Mouse (Mus musculus): Measurements from ENCODE around the gene Emid1.
A peak's percentile ranks its signal among the peaks of the same experiment; 100 is the strongest.
"Not testable (repeated sequence)": the region's sequence is repeated elsewhere in the genome, so short reads cannot be mapped to it uniquely, and the experiment has no call there.

The Emid1 gene

GRCm38 (mm10) chr11:5103986-5104509 lies 48.0 kb downstream of the Emid1 start:
- no peak for DNase-seq (ENCODE audit: low spot score)

- DNase-seq (ENCODE audit: low spot score) = no peak
Observed at GRCm38 (mm10) chr11:5102384-5102783, 49.7 kb downstream of the Emid1 start.

- no peak for DNase-seq (ENCODE audit: low spot score)
Observed at GRCm38 (mm10) chr11:5101641-5102040, 50.4 kb downstream of the Emid1 start.

DNA sequence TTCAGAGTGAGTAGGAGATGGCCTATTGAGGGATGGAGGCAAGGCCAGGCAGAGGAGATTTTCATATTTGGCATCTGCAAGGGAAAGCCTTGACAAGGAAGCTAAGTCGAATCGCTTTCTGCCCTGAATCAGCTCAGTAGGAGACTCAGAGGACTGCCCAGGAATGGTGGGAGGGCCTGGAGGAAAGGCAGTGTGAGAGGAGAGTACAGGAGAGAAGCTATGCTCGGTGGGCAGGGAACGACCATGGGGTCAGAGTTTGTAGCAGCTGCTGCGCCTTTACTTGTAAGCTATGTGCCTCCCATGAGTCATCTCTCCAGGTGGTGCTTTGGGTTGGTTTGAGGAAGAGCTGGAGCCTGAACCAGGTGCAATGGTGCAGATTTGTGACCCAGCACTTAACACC lies 51.3 kb downstream of the Emid1 start:
- no peak for DNase-seq (ENCODE audit: low spot score)

DNA sequence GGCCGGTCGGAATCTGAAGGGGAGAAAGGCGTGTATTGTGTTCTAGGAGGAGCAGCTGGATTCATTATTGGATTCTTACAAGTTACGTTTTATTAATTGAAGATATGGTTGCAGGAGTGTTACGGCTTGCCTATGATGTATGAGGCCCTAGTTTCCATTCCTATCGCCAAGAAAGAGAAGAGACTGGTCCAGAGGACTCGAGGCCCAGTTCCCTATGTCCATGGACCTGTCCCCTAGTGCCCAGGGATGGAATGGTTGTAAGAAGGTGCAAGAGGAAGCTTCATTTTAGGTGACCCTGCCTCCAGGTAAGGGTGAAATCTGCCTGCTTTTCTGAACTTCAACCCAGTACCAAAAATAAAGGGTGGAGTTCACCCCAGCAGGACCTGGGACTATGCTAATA lies 51.8 kb downstream of the Emid1 start:
- no peak for DNase-seq (ENCODE audit: low spot score)

DNA sequence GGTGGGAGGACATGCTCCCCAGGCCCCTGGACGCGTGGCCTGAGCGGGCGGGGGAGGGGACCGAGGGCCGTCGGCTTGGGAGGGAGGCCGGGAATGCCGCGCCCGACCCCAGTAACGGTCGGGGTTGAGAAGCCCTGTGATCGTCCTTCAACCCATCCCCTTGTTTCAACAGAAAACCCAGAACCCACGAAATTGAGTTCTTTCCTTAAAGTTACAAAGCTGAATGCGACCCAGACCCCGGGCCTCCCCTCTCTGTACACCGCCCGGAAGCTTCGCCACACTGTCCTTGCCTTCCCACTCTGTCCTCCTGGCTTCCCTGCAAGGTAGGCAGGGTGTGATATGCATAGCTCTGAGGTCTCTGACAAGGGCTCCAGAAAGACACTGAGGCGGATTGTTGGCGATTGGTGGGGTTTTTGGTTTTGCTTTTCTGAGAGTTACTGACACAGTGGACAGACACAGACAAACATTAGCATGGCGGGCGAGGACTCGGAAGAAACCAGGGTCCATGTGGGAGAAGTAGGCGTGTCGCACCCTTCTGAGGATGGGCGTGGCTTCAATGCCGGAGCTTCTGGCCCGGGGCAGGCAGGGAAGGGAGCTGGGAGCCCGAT lies 52.4 kb downstream of the Emid1 start:
- peak; percentile 52 for DNase-seq (ENCODE audit: low spot score)

DNA sequence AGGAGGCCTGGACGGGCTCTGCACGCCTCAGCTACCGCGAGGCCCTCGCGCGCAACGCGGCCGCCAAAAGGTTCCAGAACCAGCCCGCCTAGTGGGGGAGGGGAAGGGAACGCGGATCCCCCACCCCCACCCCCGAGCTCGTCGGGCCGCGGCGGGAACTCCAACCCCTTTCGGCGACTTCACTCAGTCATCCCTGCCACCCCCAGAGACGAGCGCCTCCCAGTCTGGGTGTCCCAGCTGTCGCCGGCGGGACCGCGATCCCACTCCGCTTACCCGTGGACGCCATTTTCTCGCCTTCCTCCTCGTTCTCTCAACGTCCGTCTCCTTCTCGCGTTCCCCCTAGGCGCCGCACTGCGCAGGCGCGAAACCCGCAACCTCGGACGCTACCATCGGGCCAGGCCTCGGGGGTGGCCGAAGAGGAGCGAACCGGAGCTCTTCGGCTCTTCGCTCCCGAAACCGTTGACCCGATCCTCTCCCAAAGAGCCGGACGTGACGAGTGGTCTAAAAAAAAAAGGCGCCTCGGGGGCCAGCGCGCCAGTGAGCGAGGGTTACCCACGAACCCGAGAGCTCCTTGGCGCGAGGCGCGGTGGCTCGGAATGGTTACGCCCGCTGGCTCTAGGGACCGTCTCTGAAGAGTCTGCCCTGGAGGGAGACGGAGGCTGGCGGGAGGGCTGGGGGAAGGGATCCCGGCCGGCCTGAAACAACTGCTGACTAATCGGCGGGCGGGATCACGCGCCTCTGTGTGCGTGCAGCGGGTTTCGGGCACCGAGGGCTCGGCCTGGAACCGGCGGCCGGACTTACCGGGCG lies 53.1 kb downstream of the Emid1 start, which contains the start of the genes Rhbdd3 and Ewsr1:
Rhbdd3 (plus strand) TSS at position 191 of the 807 bp plus-strand sequence.
Ewsr1 (minus strand) TSS at position 531 of the 807 bp plus-strand sequence.
- peak; percentile 100 for DNase-seq (ENCODE audit: low spot score)

DNA sequence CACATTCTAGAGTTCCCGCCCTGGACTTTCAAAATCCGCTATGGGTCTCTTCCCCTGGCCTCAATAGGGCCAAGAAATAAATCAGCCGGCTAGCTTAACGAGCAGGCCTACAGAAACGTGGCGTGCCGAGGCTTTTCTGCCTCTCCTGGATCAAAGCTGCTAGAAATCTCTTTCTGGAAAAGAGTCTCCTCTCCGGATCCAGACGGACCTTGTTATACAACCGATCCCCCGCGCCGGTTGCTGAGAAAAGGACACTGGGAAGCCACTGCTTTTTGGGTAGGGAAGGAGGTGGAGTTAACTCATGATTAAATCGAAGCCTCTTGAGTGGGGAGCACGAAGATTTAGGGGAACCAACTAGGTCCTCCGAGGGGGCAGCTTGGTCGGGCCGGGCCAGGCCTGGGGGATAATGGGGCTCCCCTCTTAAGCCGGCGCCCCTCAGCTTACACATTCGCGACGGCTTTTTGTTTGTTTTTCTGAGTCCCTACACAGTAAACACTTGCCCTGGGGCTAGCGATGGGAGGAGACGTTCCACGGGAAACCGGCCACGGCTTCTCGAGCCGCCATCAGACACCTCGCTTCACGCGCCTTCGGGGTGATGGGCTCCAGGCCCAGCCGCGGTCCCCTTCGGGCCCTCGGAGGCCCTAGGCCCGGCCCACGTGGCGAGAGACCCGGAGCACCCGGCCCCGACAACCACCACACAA lies 53.9 kb downstream of the Emid1 start:
- DNase-seq (ENCODE audit: low spot score) = peak; percentile 45

DNA sequence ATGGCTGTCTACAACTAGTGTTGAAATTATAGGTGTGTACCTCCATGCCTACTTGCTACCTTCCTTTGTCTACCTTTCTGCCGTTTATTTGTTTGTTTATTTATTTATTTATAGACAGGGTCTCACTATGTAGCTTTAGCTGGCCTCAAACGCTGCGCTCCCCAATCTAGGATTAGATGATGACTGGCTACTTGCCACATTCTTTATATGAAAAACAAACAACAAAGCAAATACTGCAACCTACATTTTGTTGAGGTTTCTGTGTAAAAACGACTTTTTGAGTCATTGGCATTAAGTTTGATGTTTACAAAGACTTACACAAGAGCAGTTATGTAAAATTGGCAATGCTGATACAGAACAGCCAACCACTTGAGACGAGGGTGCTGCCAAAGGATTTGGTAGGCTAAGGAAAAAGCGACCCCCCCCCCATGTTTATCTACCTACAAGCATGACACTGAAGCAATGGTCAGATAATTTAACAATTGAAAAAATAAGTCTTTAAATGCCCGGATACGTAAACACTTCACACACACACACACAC lies 55.5 kb downstream of the Emid1 start:
- no peak for DNase-seq (ENCODE audit: low spot score)

GRCm38 (mm10) chr11:5095877-5096276 lies 56.2 kb downstream of the Emid1 start:
- no peak for DNase-seq (ENCODE audit: low spot score)

DNA sequence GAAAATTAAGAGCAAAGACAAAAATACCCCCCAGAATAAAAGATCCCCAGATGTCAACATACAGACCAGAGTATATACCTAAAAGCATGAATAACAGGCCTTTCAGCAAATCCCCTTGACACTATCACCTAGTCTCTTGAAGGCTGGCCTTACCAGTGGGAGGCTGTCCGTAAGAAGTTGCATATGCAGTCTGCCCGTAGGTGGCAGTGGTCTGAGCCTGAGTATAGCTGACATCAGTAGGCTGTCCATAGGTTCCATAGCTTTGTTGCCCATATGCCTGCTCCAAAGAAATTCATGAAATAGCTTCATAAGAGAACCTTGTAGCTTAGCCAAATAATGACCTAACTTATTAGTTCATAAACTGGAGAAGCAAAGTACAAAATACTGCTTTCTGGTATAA lies 60.4 kb downstream of the Emid1 start:
- DNase-seq (ENCODE audit: low spot score) = no peak

- no peak for DNase-seq (ENCODE audit: low spot score)
Observed at GRCm38 (mm10) chr11:5089147-5089546, 62.9 kb downstream of the Emid1 start.

- DNase-seq (ENCODE audit: low spot score) = not testable (repeated sequence)
Observed at GRCm38 (mm10) chr11:5076843-5077242, 75.2 kb downstream of the Emid1 start.

DNA sequence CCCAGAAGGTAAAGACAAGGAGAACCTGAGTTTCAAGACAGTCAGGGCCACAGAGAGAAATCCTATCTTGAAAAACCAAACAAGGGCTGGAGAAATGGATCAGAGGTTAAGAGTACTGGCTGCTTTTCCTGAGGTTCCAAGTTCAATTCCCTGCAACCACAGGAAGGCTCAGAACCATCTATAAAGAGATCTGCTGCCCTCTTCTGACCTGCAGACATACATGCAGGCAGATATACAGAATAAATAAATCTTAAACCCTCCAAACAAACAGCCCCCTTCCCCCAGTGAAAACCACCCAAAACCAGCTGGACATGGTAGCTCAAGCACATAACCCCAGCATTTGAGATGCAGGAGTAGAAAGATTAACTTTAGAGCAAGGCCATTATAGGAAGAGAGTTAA lies 76.3 kb downstream of the Emid1 start:
- DNase-seq (ENCODE audit: low spot score) = no peak

- no peak for DNase-seq (ENCODE audit: low spot score)
Observed at GRCm38 (mm10) chr11:5074882-5075281, 77.2 kb downstream of the Emid1 start.

- no peak for DNase-seq (ENCODE audit: low spot score)
Observed at GRCm38 (mm10) chr11:5068126-5068971, 83.7 kb downstream of the Emid1 start.

DNA sequence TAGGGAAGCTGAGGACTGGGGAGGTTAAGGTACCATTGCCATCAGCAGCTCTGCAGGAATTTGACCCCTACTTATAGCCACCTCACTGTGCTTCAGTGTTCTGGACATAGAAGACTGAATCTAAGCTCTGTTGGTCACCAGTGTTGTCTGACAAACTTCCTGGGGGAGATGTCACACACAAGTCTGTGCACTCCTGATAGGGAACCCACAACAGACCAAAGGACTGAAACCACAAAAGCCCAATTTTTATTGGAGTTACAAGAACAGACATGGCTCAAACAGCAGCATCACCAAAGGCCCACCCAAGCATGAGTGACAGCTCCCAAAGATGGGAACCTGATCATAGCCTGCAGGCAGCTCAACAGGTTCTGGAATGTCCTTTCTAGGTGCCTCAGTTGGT lies 85.0 kb downstream of the Emid1 start:
- DNase-seq (ENCODE audit: low spot score) = no peak

DNA sequence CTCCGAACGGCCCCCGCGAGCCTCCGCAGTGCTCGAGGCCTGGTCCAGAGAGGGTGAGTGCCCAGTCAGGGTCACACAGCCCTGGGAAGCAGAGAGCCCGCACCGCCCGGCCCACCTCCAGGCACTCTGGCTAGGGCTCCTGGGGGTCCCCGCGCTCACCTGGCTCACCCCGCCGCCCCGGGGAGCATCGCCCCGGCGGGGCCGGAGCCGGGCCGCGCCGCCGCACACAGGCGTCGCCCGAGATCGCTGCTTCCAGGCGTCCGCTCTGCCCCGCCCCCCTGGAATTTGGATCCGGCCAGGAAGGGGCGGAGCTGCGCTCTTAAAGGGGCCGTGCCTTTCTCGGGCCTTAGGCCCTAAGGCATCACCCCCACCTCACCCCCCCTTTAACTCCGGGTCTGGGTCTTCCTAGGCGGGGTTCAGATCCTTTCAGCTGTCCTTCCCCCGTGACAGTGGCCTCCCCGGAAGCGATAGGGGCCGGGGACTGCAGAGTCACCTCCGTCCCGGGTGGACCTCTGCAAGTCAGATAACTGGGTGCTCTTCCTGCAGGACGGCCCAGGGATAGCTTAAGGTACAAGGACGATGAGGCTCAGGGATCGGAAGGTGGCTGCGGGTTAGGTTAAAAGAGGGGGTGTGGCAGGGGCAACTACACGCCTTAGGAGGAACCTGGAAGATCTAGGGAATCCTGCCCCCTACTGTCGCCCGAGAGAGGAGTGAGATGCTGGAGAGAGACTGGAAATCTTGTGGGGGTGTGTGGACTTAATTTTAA lies 86.8 kb downstream of the Emid1 start, which contains the start of gene Gas2l1:
Gas2l1 (minus strand) TSS at position 272 of the 766 bp plus-strand sequence.
- peak; percentile 75 for DNase-seq (ENCODE audit: low spot score)

DNA sequence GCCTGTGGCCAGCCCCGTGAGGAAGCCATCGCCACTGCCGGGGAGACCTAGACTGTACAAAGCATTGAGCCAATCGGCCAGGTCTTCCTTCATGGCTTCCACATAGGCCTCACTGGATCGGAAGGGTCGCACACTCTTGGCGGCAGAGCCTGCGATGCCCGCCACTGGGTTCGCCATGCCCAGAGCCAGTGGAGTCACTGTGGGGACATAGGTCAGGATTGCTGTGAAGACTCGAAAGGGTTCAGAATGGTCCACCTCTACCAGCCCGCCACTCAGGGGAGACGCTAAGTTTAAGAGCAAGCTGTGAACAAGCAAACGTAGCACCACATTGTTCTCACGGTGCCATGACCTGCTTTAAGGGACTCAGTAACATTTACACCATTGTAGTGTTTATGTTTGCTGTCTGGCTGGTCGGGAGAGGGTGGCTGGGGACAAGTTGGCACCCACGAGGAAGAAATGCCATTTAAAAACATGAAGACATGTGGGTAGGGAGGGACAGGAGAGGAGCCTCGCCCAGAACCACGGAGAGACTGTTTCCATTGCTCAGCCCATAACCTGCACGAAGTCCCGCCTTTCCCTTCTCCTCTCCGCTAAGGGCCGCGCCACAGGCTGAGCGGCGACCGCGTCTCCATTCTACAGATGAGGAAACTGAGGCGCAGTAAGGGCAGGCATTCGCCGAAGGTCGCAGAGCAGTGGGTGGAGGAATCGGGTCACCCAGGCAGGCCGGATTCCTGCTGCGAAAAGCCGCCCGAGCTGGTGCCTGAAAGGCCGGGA lies 87.6 kb downstream of the Emid1 start:
- no peak for DNase-seq (ENCODE audit: low spot score)

All from ovary, postnatal 10 days (tissue).